In the genomic region with DNA sequence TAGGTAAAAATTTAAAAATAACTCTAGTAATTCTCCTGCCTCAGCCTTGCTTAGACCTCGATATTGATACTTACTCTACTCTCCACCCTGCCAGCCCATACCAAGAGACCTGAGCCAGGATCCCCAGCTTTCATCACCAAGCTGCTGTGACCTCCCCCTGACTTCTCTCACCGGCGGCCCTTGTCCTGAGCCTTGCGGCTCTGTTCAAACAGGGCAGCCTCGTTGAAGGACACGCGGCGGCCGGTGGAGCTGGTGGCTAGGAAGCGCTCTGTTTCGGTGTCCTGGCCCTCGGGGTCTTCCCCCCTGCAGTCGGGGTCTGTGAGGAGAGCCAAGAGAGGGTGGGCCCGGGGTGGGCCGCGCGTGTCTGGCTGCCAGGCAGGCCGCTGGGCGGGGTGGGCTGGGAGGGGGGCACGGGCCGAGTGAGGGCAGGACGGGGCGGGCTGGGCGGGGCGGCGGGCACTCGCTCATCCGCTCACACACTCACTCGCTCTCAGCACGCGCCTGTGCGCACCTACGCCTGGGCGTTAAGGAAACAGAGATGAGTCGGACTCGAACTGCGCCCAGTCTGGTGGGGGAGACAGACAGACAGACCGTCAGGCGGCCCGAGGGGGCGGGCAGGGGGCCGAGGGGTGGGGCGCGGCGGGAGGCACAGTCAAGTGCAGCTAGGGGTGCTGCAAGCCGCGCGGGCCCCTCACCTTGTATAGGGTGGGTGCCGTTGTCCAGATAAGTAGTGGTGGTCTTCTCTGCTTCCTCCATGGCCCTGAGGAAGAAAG, we compare ENCODE assay signal across 8 mouse cellular contexts. TPM values are rescaled to one million over a fixed set of nuclear protein-coding genes. Genes with fewer than 3 reads are reported as not detected.
DNase-seq lines count a peak whose midpoint lies in the region; ATAC-seq and TF ChIP-seq lines count a peak whose summit lies in the region.

No protein-coding gene starts in this region.

- no peaks in the 10 kb centered on the region for H3K9me3 ChIP-seq in heart, embryonic 11.5 days (replicated peaks; ENCODE audit: control insufficient read depth, low read length)
- no peaks in the 10 kb centered on the region for H3K9me3 ChIP-seq in ES-Bruce4 (replicated peaks; ENCODE audit: control insufficient read depth, insufficient read depth, low read length, poor library complexity, severe bottlenecking)
- H3K9me3 ChIP-seq in forebrain, embryonic 16.5 days (ENCODE audit: control insufficient read depth, low read length): no peaks in the 10 kb centered on the region
- no peaks in the 10 kb centered on the region for H3K9me3 ChIP-seq in liver, embryonic 16.5 days (replicated peaks; ENCODE audit: control insufficient read depth, low read length)

- peaks cover 32% of the 10 kb centered on the region for H3K27me3 ChIP-seq in heart, embryonic 11.5 days (ENCODE audit: control insufficient read depth, insufficient read depth, low read length)
- H3K27me3 ChIP-seq in ES-Bruce4 (ENCODE audit: control insufficient read depth, insufficient read depth, low read length, poor library complexity, severe bottlenecking): no peaks in the 10 kb centered on the region
- no peaks in the 10 kb centered on the region for H3K27me3 ChIP-seq in forebrain, embryonic 16.5 days (replicated peaks; ENCODE audit: control insufficient read depth, insufficient read depth, low read length)
- H3K27me3 ChIP-seq in liver, embryonic 16.5 days (ENCODE audit: control insufficient read depth, insufficient read depth, low read depth, low read length): peaks cover 54% of the 10 kb centered on the region

- DNase-seq in heart, adult 9 months (ENCODE audit: low spot score in 2 of 2): no peak
- no peak for DNase-seq in embryo, embryonic 10.5 days (ENCODE audit: low spot score)
- no peak for DNase-seq in kidney, adult 8-10 months

- ATAC-seq in heart, embryonic 11.5 days (replicated peaks; ENCODE audit: insufficient number of reproducible peaks, low FRiP score, low TSS enrichment): no peak
- ATAC-seq in forebrain, embryonic 16.5 days: no peak
- ATAC-seq in liver, embryonic 16.5 days (ENCODE audit: low read depth): no peak
- no peak for ATAC-seq in inflammation-experienced regulatory T-cells, adult 6 months

- no peak for TF ChIP-seq POLR2A in ES-Bruce4 (IDR thresholded peaks at IDR 0.05; ENCODE audit: insufficient read depth, low read length)

- 0 out of 2 replicates have a peak, but pooled peaks cover 2% of the 10 kb centered on the region for H3K36me3 ChIP-seq in heart, embryonic 11.5 days (ENCODE audit: control insufficient read depth, insufficient read depth, low read length)
- no peaks in the 10 kb centered on the region for H3K36me3 ChIP-seq in ES-Bruce4 (ENCODE audit: control insufficient read depth, insufficient read depth, low read length, poor library complexity, severe bottlenecking)
- H3K36me3 ChIP-seq in forebrain, embryonic 16.5 days (ENCODE audit: control insufficient read depth, insufficient read depth): peaks cover 15% of the 10 kb centered on the region; the same call in 1 of the 2 replicates
- no peaks in the 10 kb centered on the region; the same call in 1 of the 2 replicates for H3K36me3 ChIP-seq in liver, embryonic 16.5 days (ENCODE audit: control insufficient read depth, insufficient read depth)

- no peak overlapping the region for H3K27ac ChIP-seq in heart, embryonic 11.5 days (ENCODE audit: low read depth, low read length)
- H3K27ac ChIP-seq in ES-Bruce4 (ENCODE audit: insufficient read depth, low read length): no peak overlapping the region
- H3K27ac ChIP-seq in forebrain, embryonic 16.5 days (ENCODE audit: low read length): no peak overlapping the region; the same call in 1 of the 2 replicates
- no peak overlapping the region for H3K27ac ChIP-seq in liver, embryonic 16.5 days (ENCODE audit: low read length)

- 16% methylated on average over 44 of the region's 49 CpGs for WGBS in heart, embryonic 11.5 days (ENCODE audit: insufficient replicate concordance)
- 23% methylated on average over 48 of the region's 49 CpGs for WGBS in forebrain, embryonic 16.5 days
- WGBS in liver, embryonic 16.5 days (ENCODE audit: insufficient replicate concordance): 24% methylated on average over 48 of the region's 49 CpGs

- no peak for TF ChIP-seq CTCF in ES-Bruce4 (IDR thresholded peaks at IDR 0.05; ENCODE audit: low read depth, low read length)

- peak overlapping the region; percentile 65 for H3K4me3 ChIP-seq in heart, embryonic 11.5 days (ENCODE audit: low read depth, low read length)
- peak overlapping the region; percentile 72 for H3K4me3 ChIP-seq in ES-Bruce4 (ENCODE audit: low read depth, low read length)
- peak overlapping the region; percentile 87 for H3K4me3 ChIP-seq in forebrain, embryonic 16.5 days (replicated peaks; ENCODE audit: low read length)
- H3K4me3 ChIP-seq in liver, embryonic 16.5 days (ENCODE audit: low read depth, low read length): peak overlapping the region; percentile 26

- H3K4me2 ChIP-seq in heart, embryonic 11.5 days: peak overlapping the region; percentile 97
- H3K4me2 ChIP-seq in forebrain, embryonic 16.5 days (ENCODE audit: low read length): peak overlapping the region; percentile 93
- H3K4me2 ChIP-seq in liver, embryonic 16.5 days (ENCODE audit: low read depth, low read length): peak overlapping the region; percentile 93

- no peak for TF ChIP-seq EP300 in ES-Bruce4 (IDR thresholded peaks at IDR 0.05; ENCODE audit: insufficient read depth, low read depth, low read length)

- peaks cover 32% of the 10 kb centered on the region for H3K4me1 ChIP-seq in heart, embryonic 11.5 days (ENCODE audit: control insufficient read depth, insufficient read depth, low read length)
- no peaks in the 10 kb centered on the region for H3K4me1 ChIP-seq in ES-Bruce4 (ENCODE audit: control insufficient read depth, insufficient read depth, low read length)
- peaks cover 45% of the 10 kb centered on the region for H3K4me1 ChIP-seq in forebrain, embryonic 16.5 days (replicated peaks; ENCODE audit: control insufficient read depth, insufficient read depth, low read length)
- H3K4me1 ChIP-seq in liver, embryonic 16.5 days (ENCODE audit: control insufficient read depth, low read depth, low read length): peaks cover 46% of the 10 kb centered on the region

- 0 out of 2 replicates have a peak overlapping the region, but pooled peaks have one; percentile 22 for H3K9ac ChIP-seq in heart, embryonic 11.5 days (ENCODE audit: low read depth, low read length)
- H3K9ac ChIP-seq in ES-Bruce4 (ENCODE audit: low read depth, poor library complexity, severe bottlenecking): peak overlapping the region; percentile 27
- peak overlapping the region; percentile 87 for H3K9ac ChIP-seq in forebrain, embryonic 16.5 days (replicated peaks; ENCODE audit: low read depth, low read length)
- H3K9ac ChIP-seq in liver, embryonic 16.5 days (ENCODE audit: low read depth, low read length): no peak overlapping the region

RNA-seq across cellular contexts. Expression of gene Atp5d, which starts 2.1 kb away (rescaled TPM):
- polyA plus RNA-seq in heart, embryonic 11.5 days (2014; fragmentation: Nextera tagmentation; extraction: Ambion mirVana): 772 and 785 TPM in 2 replicates
- 242 and 255 TPM in 2 replicates for polyA plus RNA-seq in ES-Bruce4 (2011; ENCODE audit: insufficient read depth, insufficient read length, low read depth, missing spikeins)
- polyA plus RNA-seq in forebrain, embryonic 16.5 days (2015; fragmentation: Nextera tagmentation; extraction: Ambion mirVana): 404 and 433 TPM in 2 replicates
- polyA plus RNA-seq in liver, embryonic 16.5 days (2015; fragmentation: Nextera tagmentation; extraction: Ambion mirVana): 288 and 309 TPM in 2 replicates
- polyA plus RNA-seq in inflammation-experienced regulatory T-cells, adult 6 months (2017; shearing (Covaris generic)): 100 to 1,000 TPM; 297 to 357 (median 299) TPM

RNA-seq across cellular contexts. Expression of gene Cbarp, which starts 4.3 kb away (rescaled TPM):
- polyA plus RNA-seq in heart, embryonic 11.5 days (2014; fragmentation: Nextera tagmentation; extraction: Ambion mirVana): 2.5 and 2.7 TPM in 2 replicates
- polyA plus RNA-seq in ES-Bruce4 (2011; ENCODE audit: insufficient read depth, insufficient read length, low read depth, missing spikeins): 29.8 and 33.4 TPM in 2 replicates
- polyA plus RNA-seq in forebrain, embryonic 16.5 days (2015; fragmentation: Nextera tagmentation; extraction: Ambion mirVana): 33.0 and 44.5 TPM in 2 replicates
- 0.44 and 0.65 TPM in 2 replicates for polyA plus RNA-seq in liver, embryonic 16.5 days (2015; fragmentation: Nextera tagmentation; extraction: Ambion mirVana)
- polyA plus RNA-seq in inflammation-experienced regulatory T-cells, adult 6 months (2017; shearing (Covaris generic)): 1 to 10 TPM in 2 of 3 experiments, under 1 TPM in 1; 0.60 to 2.3 (median 1.3) TPM

RNA-seq across cellular contexts. Expression of gene Midn, which starts 11.7 kb away (rescaled TPM):
- polyA plus RNA-seq in heart, embryonic 11.5 days (2014; fragmentation: Nextera tagmentation; extraction: Ambion mirVana): 29.5 and 31.9 TPM in 2 replicates
- polyA plus RNA-seq in ES-Bruce4 (2011; ENCODE audit: insufficient read depth, insufficient read length, low read depth, missing spikeins): 67.4 and 73.2 TPM in 2 replicates
- 26.5 and 30.9 TPM in 2 replicates for polyA plus RNA-seq in forebrain, embryonic 16.5 days (2015; fragmentation: Nextera tagmentation; extraction: Ambion mirVana)
- 2.3 and 2.6 TPM in 2 replicates for polyA plus RNA-seq in liver, embryonic 16.5 days (2015; fragmentation: Nextera tagmentation; extraction: Ambion mirVana)
- polyA plus RNA-seq in inflammation-experienced regulatory T-cells, adult 6 months (2017; shearing (Covaris generic)): 1 to 10 TPM; 7.3 to 9.3 (median 7.5) TPM

RNA-seq across cellular contexts. Expression of gene Stk11, which starts 20.8 kb away (rescaled TPM):
- polyA plus RNA-seq in heart, embryonic 11.5 days (2014; fragmentation: Nextera tagmentation; extraction: Ambion mirVana): 16.5 and 20.0 TPM in 2 replicates
- 70.3 and 91.6 TPM in 2 replicates for polyA plus RNA-seq in ES-Bruce4 (2011; ENCODE audit: insufficient read depth, insufficient read length, low read depth, missing spikeins)
- 18.0 and 19.7 TPM in 2 replicates for polyA plus RNA-seq in forebrain, embryonic 16.5 days (2015; fragmentation: Nextera tagmentation; extraction: Ambion mirVana)
- polyA plus RNA-seq in liver, embryonic 16.5 days (2015; fragmentation: Nextera tagmentation; extraction: Ambion mirVana): 13.2 and 14.4 TPM in 2 replicates
- polyA plus RNA-seq in inflammation-experienced regulatory T-cells, adult 6 months (2017; shearing (Covaris generic)): 10 to 100 TPM; 23.5 to 30.3 (median 25.5) TPM

RNA-seq across cellular contexts. Expression of gene Cirbp, which starts 29.4 kb away (rescaled TPM):
- polyA plus RNA-seq in heart, embryonic 11.5 days (2014; fragmentation: Nextera tagmentation; extraction: Ambion mirVana): 49.1 and 52.7 TPM in 2 replicates
- 51.9 and 58.2 TPM in 2 replicates for polyA plus RNA-seq in ES-Bruce4 (2011; ENCODE audit: insufficient read depth, insufficient read length, low read depth, missing spikeins)
- polyA plus RNA-seq in forebrain, embryonic 16.5 days (2015; fragmentation: Nextera tagmentation; extraction: Ambion mirVana): 318 and 335 TPM in 2 replicates
- polyA plus RNA-seq in liver, embryonic 16.5 days (2015; fragmentation: Nextera tagmentation; extraction: Ambion mirVana): 13.8 and 14.2 TPM in 2 replicates
- polyA plus RNA-seq in inflammation-experienced regulatory T-cells, adult 6 months (2017; shearing (Covaris generic)): 100 to 1,000 TPM in 2 of 3 experiments, 10 to 100 TPM in 1; 84.2 to 255 (median 213) TPM

Comparison
In these comparisons a context has a peak if more than half of its experiments do, and no peak if none do; other contexts are left out.
1. H3K4me3 ChIP-seq: peak in every context shown above with its lines; median percentile 87 in forebrain, embryonic 16.5 days; 72 in ES-Bruce4; 65 in heart, embryonic 11.5 days; 26 in liver, embryonic 16.5 days.